Mouse (Mus musculus): ENCODE data around the gene Mrps10. TPM values are rescaled to one million over a fixed set of nuclear protein-coding genes. Genes with fewer than 3 reads are reported as not detected.

The Mrps10 gene
- polyA plus RNA-seq, 1 experiment: 63.7 TPM

DNA sequence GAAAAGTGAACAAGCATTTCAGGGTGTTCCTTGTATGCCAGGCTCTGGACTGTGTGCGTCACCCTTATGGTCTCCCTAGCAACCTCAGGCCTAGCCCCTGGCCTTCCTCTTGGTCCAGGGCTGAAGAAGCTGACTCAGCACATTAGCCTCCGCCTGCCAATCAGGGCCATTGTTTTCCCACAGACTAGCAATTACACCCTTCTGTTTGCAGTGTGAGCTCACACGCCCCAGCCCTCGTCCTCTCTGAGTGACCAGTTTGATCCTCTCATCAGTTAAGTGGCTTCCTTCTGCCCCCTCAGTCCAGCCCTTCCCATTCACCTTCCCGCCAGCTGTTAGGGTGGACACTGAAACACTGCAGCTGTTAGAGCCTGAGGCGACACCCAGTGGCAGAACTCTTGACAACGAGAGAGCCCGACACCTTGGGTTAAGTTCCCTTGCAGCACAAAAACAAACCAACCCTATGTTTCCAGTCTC lies 60.2 kb downstream of the Mrps10 start:
- TF ChIP-seq POLR2A (IDR thresholded peaks at IDR 0.05; ENCODE audit: borderline replicate concordance, insufficient read depth, low read length) (no peak), CTCF (IDR thresholded peaks at IDR 0.05; ENCODE audit: borderline replicate concordance, insufficient read depth, low read depth, low read length) (no peak)
- WGBS: 14% methylated on average over 8 of the region's 8 CpGs
- Histone ChIP-seq H3K27me3 (ENCODE audit: control insufficient read depth, insufficient read depth, low read length) (no peaks in the 10 kb centered on the region), H3K27ac (ENCODE audit: insufficient read depth, low read length) (no peak overlapping the region), H3K4me1 (ENCODE audit: control insufficient read depth, insufficient read depth, low read length) (no peaks in the 10 kb centered on the region), H3K4me3 (replicated peaks; ENCODE audit: insufficient read depth, low read depth, low read length) (no peak overlapping the region)
- DNase-seq: no peak

DNA sequence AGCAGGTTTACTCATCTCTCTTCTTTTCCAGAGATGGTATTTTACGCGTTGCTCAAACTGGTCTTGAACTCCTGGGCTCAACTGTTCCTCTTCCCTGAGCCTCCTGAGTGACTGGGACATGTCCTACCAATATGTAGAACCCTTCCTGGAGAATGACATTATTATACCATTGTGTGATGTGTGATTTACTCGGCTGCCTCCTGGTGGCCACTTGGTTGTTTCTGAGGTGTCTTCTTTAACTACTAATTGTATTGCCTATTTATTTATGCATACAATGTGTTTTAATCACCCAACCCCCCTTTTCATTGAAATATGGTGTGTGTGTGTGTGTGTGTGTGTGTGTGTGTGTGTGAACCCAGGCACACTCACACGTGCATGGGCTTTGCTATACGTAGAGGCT lies 62.1 kb downstream of the Mrps10 start:
- WGBS: 73% methylated on average over 5 of the region's 5 CpGs

More for the DNA sequence above, 62.1 kb downstream of the Mrps10 start:
- TF ChIP-seq CTCF (IDR thresholded peaks at IDR 0.05; ENCODE audit: borderline replicate concordance, insufficient read depth, low read depth, low read length) (no peak), POLR2A (IDR thresholded peaks at IDR 0.05; ENCODE audit: borderline replicate concordance, insufficient read depth, low read length) (no peak)
- Histone ChIP-seq H3K4me1 (ENCODE audit: control insufficient read depth, insufficient read depth, low read length) (no peaks in the 10 kb centered on the region), H3K27me3 (ENCODE audit: control insufficient read depth, insufficient read depth, low read length) (no peaks in the 10 kb centered on the region), H3K4me3 (replicated peaks; ENCODE audit: insufficient read depth, low read depth, low read length) (no peak overlapping the region), H3K27ac (ENCODE audit: insufficient read depth, low read length) (no peak overlapping the region)
- no peak for DNase-seq

Other genes starting within 250 kb of the Mrps10 start
- gene Guca1b, start 16.5 kb downstream of the Mrps10 start, polyA plus RNA-seq (2012; rRNA removed): 1.9 and 2.0 TPM in 2 replicates
- gene Guca1a, start 31.7 kb downstream of the Mrps10 start, polyA plus RNA-seq (2012; rRNA removed): 0.21 and 0.25 TPM in 2 replicates
- gene AI661453, start 67.7 kb downstream of the Mrps10 start, polyA plus RNA-seq (2012; rRNA removed): 0.11 and 0.13 TPM in 2 replicates
- gene 1700001C19Rik, start 68.5 kb downstream of the Mrps10 start, polyA plus RNA-seq (2012; rRNA removed): 0.19 and 0.25 TPM in 2 replicates
- 30.7 and 32.0 TPM in 2 replicates for gene Taf8, start 133.4 kb downstream of the Mrps10 start, polyA plus RNA-seq (2012; rRNA removed)
- gene Ccnd3, start 136.2 kb downstream of the Mrps10 start, polyA plus RNA-seq (2012; rRNA removed): 50.5 and 57.3 TPM in 2 replicates
- 13.6 and 14.9 TPM in 2 replicates for gene Bysl, start 242.6 kb downstream of the Mrps10 start, polyA plus RNA-seq (2012; rRNA removed)
- gene Med20, start 242.7 kb downstream of the Mrps10 start, polyA plus RNA-seq (2012; rRNA removed): 43.7 and 47.1 TPM in 2 replicates
- gene Gm20517, start 242.7 kb downstream of the Mrps10 start, polyA plus RNA-seq (2012; rRNA removed): 1.7 and 2.1 TPM in 2 replicates

Measured in cerebellum, adult 2 months (tissue).